Mouse (Mus musculus): ENCODE measurements around the gene Sptan1.

DNA sequence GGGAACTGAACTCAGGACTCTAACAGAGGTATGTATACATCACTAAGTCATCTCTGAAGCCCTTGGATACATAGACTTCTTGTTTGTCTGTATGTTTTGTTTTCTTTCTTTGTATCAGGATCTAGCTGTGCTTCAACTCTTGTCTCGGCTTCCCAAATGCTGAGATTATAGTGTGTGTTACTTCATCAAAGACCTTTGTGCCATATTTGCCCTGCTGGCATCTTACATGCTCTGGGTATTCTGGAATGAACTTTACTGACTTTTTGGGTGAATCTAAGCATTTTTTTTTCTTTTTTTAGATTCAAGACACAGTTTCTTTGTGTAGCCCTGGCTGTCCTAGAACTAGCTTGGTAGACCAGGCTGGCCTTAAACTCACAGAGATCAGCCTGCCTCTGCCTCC lies 15.3 kb downstream of the Sptan1 start:
- TF ChIP-seq CEBPB (IDR thresholded peaks at IDR 0.05; ENCODE audit: low read depth) (no peak), MYOG (IDR thresholded peaks at IDR 0.05; ENCODE audit: control insufficient read depth, extremely low read depth, insufficient read length) (no peak), CTCF (IDR thresholded peaks at IDR 0.05; ENCODE audit: control insufficient read depth, insufficient read depth, insufficient read length) (no peak), MYOD1 (IDR thresholded peaks at IDR 0.05; ENCODE audit: control insufficient read depth, insufficient read length, low read depth) (no peak)
